Mouse (Mus musculus) C2C12 (cell line): ENCODE measurements around the gene Cyp46a1. TPM values are rescaled to one million over a fixed set of nuclear protein-coding genes. Genes with fewer than 3 reads are reported as not detected.

Source experiments
- H3K27me3 ChIP-seq: one replicate; pipeline ENCODE4 v1.6.1; 2011; ENCODE audit not compliant: control insufficient read depth, insufficient read depth, insufficient read length
- H3K36me3 ChIP-seq: one replicate; pipeline ENCODE4 v1.6.1; 2011; ENCODE audit not compliant: control insufficient read depth, insufficient read depth
- H3K4me3 ChIP-seq: one replicate; pipeline ENCODE4 v1.5.1; 2011; ENCODE audit warnings: mild to moderate bottlenecking, control low read depth; ENCODE audit not compliant: poor library complexity, insufficient read depth, severe bottlenecking
- H3K79me2 ChIP-seq: one replicate; pipeline ENCODE4 v1.6.1; 2011; ENCODE audit not compliant: control insufficient read depth, insufficient read depth
- H3K79me3 ChIP-seq: one replicate; pipeline ENCODE4 v1.6.1; 2011; ENCODE audit warnings: low read depth, control low read depth
- H3ac ChIP-seq: one replicate; pipeline ENCODE3; 2011; ENCODE audit warnings: low read depth; ENCODE audit not compliant: control insufficient read depth, insufficient read length
- CEBPB ChIP-seq: IDR thresholded peaks from one replicate; pipeline ENCODE4 v1.6.1; 2011; ENCODE audit warnings: low read depth, mild to moderate bottlenecking, control low read depth, moderate library complexity
- CTCF ChIP-seq: IDR thresholded peaks from one replicate; pipeline ENCODE4 v1.5.1; 2011; ENCODE audit not compliant: control insufficient read depth, insufficient read depth, insufficient read length
- FOSL1 ChIP-seq: IDR thresholded peaks from one replicate; pipeline ENCODE4 v1.8.0; 2011; ENCODE audit warnings: mild to moderate bottlenecking, low read length; ENCODE audit not compliant: poor library complexity, insufficient read depth, severe bottlenecking
- MAX ChIP-seq: IDR thresholded peaks from one replicate; pipeline ENCODE4 v1.6.1; 2011; ENCODE audit warnings: mild to moderate bottlenecking, control low read depth
- MYOD1 ChIP-seq: IDR thresholded peaks from one replicate; pipeline ENCODE4 v1.6.1; 2011; ENCODE audit warnings: low read depth; ENCODE audit not compliant: control insufficient read depth, insufficient read length
- MYOG ChIP-seq: IDR thresholded peaks from one replicate; pipeline ENCODE4 v1.6.1; 2011; ENCODE audit not compliant: control insufficient read depth, insufficient read length; ENCODE audit errors: extremely low read depth
- USF1 ChIP-seq: IDR thresholded peaks from one replicate; pipeline ENCODE4 v1.6.1; 2011; ENCODE audit warnings: low read depth, mild to moderate bottlenecking, control low read depth, moderate library complexity
- polyA plus RNA-seq: library from polyadenylated mRNA; unstranded; fragments of >200 nt; fragmentation: generic; extraction: Trizol; gene quantifications from one replicate; pipeline ENCODE4 v1.2.1, GENCODE M21; 2012; ENCODE audit warnings: missing spikeins

The Cyp46a1 gene
- polyA plus RNA-seq, 1 experiment = 0.67 TPM

DNA sequence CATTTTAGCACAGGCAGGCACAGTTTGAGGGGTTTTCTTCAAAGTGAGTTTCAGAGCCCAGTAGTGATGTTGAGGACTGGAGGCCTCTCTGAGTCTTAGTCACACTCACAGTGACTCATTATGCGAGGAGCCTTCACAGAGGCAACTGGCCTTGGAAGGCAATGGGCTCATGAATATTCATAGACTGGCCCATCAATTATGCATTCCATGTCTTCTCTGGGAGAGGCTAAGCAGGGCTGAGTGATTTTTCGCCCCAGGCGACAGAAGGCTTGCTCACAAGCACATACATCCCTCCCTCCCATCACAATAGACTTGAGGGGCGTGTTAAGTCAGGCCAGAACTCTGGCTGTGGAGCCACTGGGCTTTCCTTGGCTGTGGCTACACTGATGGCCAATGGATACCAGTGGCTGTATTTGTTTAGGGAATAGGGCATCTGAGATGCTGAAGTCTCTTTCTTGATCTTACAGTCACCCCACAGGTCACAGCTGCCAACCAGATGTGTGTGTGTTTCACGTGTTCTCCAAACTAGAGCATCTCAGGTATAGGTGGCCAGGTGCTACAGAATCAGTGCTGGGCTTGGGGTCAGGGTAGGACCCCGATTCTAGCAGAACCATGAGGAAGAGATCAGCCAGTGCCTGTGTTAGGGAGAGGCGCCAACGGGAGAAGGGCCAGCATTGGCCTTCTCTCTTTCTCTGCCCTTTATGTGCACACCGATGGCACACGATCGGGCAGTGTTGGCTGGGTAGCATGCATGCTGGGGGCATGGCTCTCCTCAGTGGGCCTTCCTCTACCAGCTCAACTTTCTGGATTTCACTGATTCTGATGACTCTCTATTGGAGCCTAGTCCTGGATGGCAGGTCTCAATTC, 62.1 kb downstream of the Cyp46a1 start:
- Histone ChIP-seq H3K79me2 (peaks cover 7% of the 10 kb centered on the region), H3ac (no peak overlapping the region), H3K4me3 (no peak overlapping the region), H3K36me3 (no peaks in the 10 kb centered on the region), H3K79me3 (peaks cover 4% of the 10 kb centered on the region), H3K27me3 (no peaks in the 10 kb centered on the region)
- no peak for TF ChIP-seq MAX
- peak; percentile 77 for TF ChIP-seq FOSL1

- no peak for TF ChIP-seq CEBPB
- TF ChIP-seq CTCF = no peak
- no peak for TF ChIP-seq MAX
- no peak for TF ChIP-seq MYOG
- no peak for TF ChIP-seq FOSL1
- no peak for TF ChIP-seq USF1
- TF ChIP-seq MYOD1 = no peak
Measured at GRCm38 (mm10) chr12:108398681-108399080, 64.5 kb downstream of the Cyp46a1 start.

DNA sequence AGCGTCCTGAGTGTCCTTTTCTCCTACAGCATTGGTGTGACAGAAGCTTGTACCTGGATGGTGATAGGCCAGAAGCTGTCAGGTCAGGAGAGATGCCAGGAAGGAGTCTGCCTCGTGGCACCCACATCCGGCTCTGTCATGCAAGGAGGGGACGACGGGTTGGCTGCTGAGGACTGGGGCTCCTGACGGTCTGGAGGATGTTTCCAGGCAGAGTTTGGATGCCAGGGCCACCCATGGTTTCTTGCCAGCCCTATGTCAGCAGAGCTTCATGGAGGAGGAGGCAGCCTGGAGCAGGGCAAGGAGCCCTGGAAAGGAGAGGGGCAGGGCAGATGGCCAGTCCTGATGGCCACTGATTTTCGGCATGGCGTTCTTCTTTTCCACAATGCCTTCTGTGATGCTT, 65.0 kb downstream of the Cyp46a1 start:
- TF ChIP-seq MAX (no peak), USF1 (no peak), MYOG (no peak), CTCF (no peak), CEBPB (no peak), MYOD1 (no peak), FOSL1 (no peak)
- Histone ChIP-seq H3K79me3 (peaks cover 4% of the 10 kb centered on the region), H3K27me3 (no peaks in the 10 kb centered on the region), H3K4me3 (no peak overlapping the region), H3K79me2 (peaks cover 7% of the 10 kb centered on the region), H3K36me3 (no peaks in the 10 kb centered on the region), H3ac (no peak overlapping the region)

More at GRCm38 (mm10) chr12:108398681-108399080, 64.5 kb downstream of the Cyp46a1 start:
- Histone ChIP-seq H3K27me3 (no peaks in the 10 kb centered on the region), H3K36me3 (no peaks in the 10 kb centered on the region), H3ac (no peak overlapping the region), H3K79me2 (peaks cover 7% of the 10 kb centered on the region), H3K4me3 (no peak overlapping the region), H3K79me3 (peaks cover 4% of the 10 kb centered on the region)

DNA sequence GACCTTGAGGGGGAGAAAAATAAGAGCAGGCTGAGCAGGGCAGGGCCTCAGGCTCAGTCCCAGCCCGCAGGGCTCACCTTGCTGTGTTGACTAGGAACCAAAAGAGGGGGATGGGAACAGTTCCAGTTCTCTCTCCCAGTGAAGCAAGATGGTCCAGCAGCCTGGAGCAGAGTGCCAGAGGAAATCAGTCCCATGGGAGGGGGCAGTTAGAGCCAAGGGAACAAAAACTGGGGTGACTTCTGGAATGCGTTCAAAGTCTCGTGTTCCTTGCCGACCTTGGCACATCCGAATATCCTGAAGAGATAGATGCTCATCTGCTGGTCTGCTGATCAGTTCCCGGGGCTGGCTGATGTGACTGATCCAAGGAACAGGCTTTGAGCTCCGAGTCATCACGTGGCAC, 66.8 kb downstream of the Cyp46a1 start:
- Histone ChIP-seq H3K27me3 (no peaks in the 10 kb centered on the region), H3ac (no peak overlapping the region)
- TF ChIP-seq MYOD1 (no peak), USF1 (no peak), CEBPB (no peak), MAX (no peak), FOSL1 (no peak), MYOG (no peak)

DNA sequence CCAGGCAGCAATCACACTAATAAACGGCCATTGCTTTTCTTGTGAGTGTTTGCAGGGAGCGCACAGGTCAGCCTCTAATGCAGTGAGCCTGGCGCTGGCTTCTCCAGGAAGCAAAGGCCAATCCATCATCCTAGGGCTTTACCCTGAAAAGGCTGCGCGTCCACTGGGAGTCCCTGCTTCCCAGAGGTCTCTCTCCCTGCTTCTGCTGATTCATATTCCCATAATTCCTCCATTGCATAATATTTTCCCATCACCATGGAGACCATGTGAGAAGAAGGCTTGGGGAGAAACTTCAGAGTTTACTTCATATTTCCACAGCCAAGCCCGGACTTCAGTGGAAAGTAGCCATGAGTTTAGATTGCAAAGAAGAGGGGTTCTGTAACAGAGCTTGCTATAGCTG, 69.8 kb downstream of the Cyp46a1 start:
- Histone ChIP-seq H3K27me3 (no peaks in the 10 kb centered on the region), H3K36me3 (no peaks in the 10 kb centered on the region), H3K79me2 (no peaks in the 10 kb centered on the region), H3ac (no peak overlapping the region), H3K79me3 (no peaks in the 10 kb centered on the region), H3K4me3 (no peak overlapping the region)
- TF ChIP-seq MYOG = no peak
- TF ChIP-seq CEBPB = peak; percentile 55

More for the DNA sequence above, 66.8 kb downstream of the Cyp46a1 start:
- peaks cover 4% of the 10 kb centered on the region for H3K79me3 ChIP-seq
- H3K36me3 ChIP-seq = no peaks in the 10 kb centered on the region
- H3K4me3 ChIP-seq = no peak overlapping the region
- H3K79me2 ChIP-seq = peaks cover 7% of the 10 kb centered on the region

DNA sequence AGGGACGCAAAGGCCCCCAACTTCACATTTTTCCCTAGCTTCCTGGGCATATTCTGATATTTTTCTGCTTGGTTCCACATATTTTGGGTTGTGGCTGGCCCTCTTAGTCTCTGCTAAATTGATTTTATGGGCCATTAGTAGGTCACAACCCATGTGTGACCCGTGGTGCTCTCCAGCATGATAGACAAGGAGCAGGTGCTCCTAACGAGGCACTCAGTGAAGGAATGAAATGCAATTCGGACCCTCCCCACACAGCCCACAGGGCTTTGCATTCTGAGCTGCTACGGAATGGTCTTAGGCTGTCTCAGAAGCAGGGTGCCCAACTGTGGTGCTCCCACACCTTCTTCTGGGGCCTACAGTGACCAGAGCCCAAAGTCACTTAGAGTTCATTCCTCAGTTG, 74.9 kb downstream of the Cyp46a1 start:
- no peaks in the 10 kb centered on the region for H3K27me3 ChIP-seq
- no peaks in the 10 kb centered on the region for H3K79me2 ChIP-seq

More for the DNA sequence above, 74.9 kb downstream of the Cyp46a1 start:
- Histone ChIP-seq H3K36me3 (peaks cover 3% of the 10 kb centered on the region), H3K79me3 (no peaks in the 10 kb centered on the region), H3ac (no peak overlapping the region), H3K4me3 (no peak overlapping the region)
- TF ChIP-seq MYOD1 (peak; percentile 95), MYOG (no peak)
